Mouse (Mus musculus) liver, adult 2 months (tissue): ENCODE results near the gene Wnt11.

Experiments
- CTCF ChIP-seq: fragments of 200-500 bp; IDR thresholded peaks from 2 replicates; pipeline ENCODE4 v1.5.1; 2011; ENCODE audit warnings: low read depth, low read length, control low read depth
- POLR2A ChIP-seq: fragments of 200-500 bp; IDR thresholded peaks from 2 replicates; pipeline ENCODE4 v1.6.1; 2011; ENCODE audit warnings: low read length, control low read depth; ENCODE audit not compliant: insufficient read depth; ENCODE audit errors: extremely low read depth

- no peak for TF ChIP-seq CTCF
- TF ChIP-seq POLR2A: no peak
Measured at GRCm38 (mm10) chr7:98795637-98796036, 39.3 kb upstream of the Wnt11 start.
